Mouse (Mus musculus): Measurements from ENCODE around the gene Egfem1.

DNA sequence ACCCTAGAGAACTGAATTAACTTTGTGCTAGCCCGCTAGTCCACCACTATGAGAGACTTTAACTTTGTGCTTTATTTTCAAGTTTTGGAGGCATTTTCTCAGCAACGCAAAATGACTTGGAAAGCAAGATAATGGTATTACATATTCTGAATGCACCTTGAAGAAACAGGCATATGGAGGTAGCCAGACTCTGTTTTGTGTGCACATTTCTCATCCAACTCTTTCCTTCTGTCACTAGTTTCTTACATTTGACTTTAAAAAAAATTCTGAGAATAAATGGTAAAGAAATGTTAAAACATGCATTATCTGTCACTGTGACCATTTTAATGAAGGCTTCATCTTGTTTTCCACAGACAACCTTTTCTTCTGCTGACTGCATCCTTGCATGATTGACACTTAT lies 339.8 kb downstream of the Egfem1 start:
- no peak for TF ChIP-seq CTCF (conservative IDR thresholded peaks at IDR 0.05; ENCODE audit: low read length)
- TF ChIP-seq NANOG (IDR thresholded peaks at IDR 0.05; ENCODE audit: borderline replicate concordance, low read length): no peak

Data from E14TG2a.4 (cell line).